Mouse (Mus musculus) frontal cortex, adult 2 months (tissue): ENCODE results near the gene Actb. TPM values are rescaled to one million over a fixed set of nuclear protein-coding genes. Genes with fewer than 3 reads are reported as not detected.
"Not testable (repeated sequence)": the region's sequence is repeated elsewhere in the genome, so short reads cannot be mapped to it uniquely, and the experiment has no call there.

Experiments used
- DNase-seq, 2 experiments: peaks; one replicate each; pipeline ENCODE4 v3.0.0; 2022; ENCODE audit warnings: low spot score in 1 of 2; ENCODE audit errors: extremely low spot score in 1 of 2
- polyA plus RNA-seq: library from polyadenylated mRNA; depleted of rRNA; stranded (reverse); fragments of >200 nt; gene quantifications from 2 replicates; pipeline ENCODE4 v1.2.3, GENCODE M21; 2012

Gene Actb
- polyA plus RNA-seq, 1 experiment, result 2,513 TPM

DNA sequence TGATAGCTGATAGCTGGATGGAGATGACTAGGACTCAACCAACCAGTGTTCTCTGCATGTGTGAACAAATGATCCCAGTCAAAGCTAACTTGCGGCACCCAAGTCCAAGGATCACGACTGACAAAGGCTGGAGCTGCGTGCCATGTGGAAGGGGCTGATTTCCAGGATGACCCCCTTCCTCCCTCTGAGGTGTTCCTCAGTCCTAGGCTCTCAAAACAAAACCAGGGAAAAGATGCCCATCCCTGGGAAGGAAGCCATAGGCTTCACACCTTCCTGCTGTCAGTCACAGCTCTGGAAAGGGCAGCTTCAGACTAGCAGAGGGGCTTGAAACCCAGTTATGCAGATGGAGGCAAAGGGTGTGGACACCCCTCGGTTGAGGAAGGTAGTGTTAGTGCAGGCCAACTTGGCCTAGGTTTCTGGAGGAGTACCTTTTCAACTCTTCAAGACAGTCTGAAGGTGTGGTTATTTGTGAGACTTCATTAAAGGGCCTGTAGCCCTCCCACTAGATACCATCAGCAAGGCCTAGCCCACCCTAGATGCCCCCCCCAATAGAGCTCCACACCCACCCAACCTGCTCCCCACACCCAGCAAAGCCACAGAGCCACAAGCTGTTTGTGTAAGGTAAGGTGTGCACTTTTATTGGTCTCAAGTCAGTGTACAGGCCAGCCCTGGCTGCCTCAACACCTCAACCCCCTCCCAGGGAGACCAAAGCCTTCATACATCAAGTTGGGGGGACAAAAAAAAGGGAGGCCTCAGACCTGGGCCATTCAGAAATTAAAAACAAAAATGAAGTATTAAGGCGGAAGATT, 3.8 kb downstream of the Actb start:
- DNase-seq, result no peak

DNA sequence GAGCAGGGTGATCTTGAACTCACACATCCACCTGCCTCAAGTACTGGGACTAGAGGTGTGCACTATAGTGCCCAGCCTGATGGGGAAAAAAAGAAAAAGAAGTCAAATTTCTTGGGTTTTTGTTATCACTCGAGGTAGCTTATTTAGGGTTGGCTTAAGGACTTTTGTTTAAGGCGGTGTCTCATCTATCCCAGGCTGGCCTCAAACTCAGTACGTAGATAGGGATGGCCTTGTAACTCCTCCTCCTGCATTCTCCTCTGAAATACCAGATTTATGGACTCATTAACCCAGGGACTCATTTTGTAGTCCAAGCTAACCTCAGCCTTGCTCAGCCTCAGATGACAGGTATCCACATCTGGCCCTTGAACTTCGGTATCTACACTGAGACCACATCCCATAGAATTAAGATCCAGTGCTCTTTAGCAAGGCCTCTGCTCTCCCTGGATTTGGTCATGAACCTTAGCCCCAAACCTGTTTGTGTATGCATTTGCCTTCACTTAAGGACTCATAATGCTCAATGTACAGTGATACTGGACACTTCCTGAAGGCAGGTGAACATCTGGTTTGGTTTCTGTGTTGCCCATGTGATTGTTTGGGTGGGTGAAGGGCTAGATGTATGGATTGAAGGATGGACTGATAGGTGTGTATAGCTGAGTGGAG, 4.6 kb downstream of the Actb start:
- no peak for DNase-seq

DNA sequence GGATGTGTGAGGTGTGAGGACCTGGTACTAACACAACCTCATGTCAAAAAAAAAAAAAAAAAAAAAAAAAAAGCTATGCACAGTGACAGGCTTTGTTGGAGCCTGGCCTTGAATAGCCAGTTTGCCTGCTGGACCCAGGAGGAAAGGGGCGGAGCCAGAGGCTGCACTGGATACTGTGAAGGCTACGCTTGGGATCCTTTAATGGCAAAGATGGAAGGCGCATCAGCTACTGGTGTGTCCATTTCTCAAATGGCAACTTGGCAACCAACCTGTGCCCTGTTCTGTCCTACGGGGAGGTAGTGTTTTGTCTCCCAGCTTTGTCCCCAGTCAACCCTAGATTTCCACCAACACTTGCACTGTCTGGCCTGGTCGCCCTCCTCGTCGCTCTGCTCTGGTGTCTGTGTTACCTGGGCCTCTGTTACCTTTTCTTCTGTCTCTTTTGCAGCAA, 5.2 kb downstream of the Actb start:
- no peak for DNase-seq

DNA sequence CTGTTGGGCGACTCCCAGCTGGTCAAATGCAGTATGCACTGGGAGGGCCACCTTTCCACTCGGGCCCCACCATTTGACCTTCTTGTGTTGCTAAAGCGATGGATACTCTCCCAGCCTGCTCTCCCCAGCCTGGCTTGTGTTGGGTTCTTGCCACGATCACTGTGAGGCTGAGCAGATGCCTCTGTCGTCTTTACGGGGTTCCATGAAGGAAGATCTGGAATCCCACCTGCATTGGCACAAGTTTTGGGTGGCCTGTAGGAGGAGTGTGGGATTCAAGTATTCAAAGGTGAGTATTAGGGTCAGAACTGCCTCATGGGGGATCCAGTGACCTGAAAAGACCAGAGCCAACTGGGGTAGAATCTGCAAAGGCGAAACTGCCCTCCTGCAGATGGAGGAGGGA, 5.9 kb downstream of the Actb start:
- DNase-seq, result no peak

DNA sequence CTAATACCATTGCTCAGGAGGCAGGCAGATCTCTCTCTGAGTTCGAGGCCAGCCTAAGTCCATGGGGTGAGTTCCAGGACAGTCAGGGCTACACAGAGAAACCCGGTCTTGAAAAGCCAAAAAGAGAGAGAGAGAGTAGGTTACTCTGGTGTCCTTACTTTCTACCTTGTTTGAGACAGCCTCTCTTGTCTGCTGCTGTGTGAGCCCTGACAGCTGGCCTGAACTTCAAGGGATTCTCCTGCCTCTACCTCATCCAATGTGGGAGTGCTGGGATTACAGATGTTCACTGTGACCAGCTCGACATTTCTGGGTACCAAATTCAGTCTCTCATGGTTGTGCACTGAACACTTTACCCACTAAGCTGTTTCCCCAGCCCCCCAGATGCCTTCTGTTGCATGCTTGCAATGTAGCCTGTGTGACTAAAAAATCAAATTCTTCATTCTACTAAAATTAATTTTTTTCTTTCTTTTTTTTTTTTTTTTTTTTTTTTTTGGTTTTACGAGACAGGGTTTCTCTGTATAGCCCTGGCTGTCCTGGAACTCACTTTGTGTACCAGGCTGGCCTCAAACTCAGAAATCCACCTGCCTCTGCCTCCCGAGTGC, 6.5 kb downstream of the Actb start:
- DNase-seq, result no peak

GRCm38 (mm10) chr5:142899057-142899601, 7.4 kb downstream of the Actb start:
- DNase-seq, result peak; percentile 79 to 82

GRCm38 (mm10) chr5:142898316-142898715, 8.2 kb downstream of the Actb start:
- DNase-seq, result no peak

- no peak for DNase-seq
Observed at GRCm38 (mm10) chr5:142897568-142898248, 8.8 kb downstream of the Actb start.

DNA sequence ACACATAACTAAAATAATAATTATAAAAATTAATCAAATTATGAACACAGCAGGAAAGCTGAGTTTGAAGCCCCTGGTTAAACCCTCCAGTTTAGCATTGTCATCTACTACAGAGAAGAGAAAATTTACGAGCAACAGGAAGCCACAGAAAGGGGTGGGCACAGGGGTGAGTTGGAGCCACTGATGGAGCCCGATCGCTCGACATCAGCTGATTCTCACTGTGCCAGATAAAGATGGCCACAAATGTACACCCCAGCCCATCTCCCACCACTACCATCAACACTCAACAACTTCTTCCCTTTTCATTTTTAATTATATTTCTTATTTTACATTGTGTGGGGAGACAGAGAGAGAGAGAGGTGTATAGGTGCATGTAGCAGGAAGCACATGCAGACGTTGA, 9.8 kb downstream of the Actb start:
- DNase-seq, result no peak

DNA sequence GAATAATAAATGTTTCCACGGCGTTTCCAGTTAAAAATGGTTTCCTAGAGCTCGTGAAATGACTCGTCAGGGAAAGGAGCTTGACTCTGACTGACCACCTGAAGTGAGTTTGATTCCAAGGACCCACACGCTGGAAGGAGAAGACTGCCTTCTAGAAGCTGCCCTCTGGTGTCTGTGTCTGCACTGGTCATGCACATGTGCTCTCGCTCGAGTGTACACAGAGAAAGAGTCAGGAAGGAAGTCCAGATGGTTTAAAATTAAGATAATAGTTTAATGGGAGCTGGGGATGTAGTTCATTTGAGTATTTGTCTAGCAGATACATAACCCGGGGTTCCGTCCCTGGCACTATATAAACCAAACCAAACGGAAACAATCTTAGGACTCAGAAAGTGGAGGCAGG, 10.4 kb downstream of the Actb start:
- no peak for DNase-seq

- peak; percentile 71 to 91 for DNase-seq
Observed at GRCm38 (mm10) chr5:142894918-142895613, 11.5 kb downstream of the Actb start, which contains the start of gene Fbxl18. Fbxl18 (minus strand) TSS chr5:142895421.

DNA sequence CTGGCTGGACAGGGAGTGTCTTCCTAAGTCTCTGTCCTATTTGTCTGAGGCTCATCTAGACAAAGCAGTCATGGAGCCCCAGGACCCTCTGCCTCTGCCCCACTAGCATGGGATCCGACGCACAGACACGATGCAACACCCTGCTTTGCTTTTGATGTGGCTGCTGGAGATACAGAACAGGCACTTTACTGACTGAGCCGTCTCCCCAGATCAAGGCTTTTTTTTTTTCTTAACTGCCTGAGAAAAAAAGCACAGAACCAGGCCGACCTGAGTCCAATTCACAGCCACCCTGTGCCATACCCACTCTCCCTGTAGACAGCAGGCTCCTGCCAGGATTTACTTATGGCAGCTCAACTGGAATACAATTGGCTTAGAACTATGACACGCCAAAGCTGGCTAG, 15.2 kb downstream of the Actb start:
- DNase-seq, result no peak

GRCm38 (mm10) chr5:142887533-142887932, 19.0 kb downstream of the Actb start:
- not testable (repeated sequence) for DNase-seq

DNA sequence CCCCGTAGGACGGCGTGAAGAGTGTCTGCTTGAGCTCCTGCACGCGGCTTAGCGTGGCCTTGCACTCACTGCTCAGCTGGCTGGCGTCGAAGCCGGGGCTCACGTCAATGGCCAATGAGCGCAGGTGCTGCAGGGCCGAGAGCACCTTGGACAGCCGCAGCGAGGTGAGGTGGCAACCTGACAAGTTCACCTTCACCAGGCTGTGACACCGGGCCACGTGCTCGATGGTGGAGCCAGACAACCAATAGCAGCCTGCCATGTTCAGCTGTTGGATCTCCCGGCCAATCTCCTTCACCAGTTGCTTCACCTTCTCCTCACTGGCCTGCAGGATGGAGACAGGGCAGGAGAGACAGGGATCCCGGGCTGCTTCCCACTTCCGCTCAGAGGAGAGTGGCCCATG, 19.8 kb downstream of the Actb start:
- no peak for DNase-seq

- DNase-seq, result no peak
Observed at GRCm38 (mm10) chr5:142886181-142886580, 20.4 kb downstream of the Actb start.

DNA sequence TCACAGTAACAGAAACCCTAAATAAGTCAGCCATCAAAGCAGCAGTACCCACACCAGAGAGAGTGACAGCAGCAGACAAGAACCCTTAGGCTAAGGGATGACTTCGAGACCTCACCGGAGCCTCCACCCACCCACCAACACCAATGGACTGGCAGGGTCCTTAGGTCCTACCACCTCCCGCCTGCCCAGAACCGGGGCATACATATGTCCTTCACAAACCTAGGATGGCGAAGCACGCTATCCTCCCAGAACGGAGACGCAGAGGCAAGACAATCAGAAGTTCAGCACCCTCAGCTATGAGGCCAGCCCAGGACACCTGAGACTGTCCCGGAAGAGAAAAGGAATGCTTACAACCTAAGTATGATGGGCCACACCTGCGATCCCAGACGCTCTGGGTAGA, 24.1 kb downstream of the Actb start:
- DNase-seq, result no peak

GRCm38 (mm10) chr5:142881936-142882335, 24.6 kb downstream of the Actb start:
- DNase-seq, result no peak

DNA sequence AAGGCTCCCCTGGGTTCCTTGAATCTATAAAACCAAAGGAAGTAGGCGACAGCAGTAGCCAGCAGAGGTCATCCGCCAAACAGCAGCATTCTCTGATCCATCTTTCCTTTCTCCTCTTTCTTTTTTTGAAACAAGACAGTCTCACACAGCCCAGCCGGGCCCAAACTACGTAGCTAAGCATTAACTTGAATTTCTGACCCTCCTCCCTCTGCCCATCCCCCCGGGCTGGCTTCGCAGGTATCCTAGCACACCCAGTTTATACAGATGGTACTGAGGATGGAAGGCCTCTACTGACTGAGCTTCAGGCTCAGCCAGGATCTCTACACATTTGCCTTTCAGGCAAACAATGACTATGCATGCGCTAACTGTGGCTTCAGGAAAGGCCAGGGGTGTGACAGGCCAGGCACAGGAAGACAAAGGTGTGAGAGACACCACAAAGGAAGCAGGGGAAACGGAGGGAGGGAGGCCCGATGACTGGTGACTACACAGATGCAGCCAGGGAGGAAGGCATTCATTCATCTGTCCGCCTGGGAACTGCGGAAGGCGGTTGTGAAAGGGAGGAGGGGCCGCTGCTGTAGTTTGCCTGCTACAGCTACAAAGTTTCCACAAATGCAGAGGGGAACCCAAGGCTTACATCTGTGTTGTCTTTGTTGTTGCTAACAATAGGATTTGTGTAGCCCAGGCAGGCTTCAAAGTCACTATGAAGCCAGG, 25.6 kb downstream of the Actb start:
- DNase-seq, result no peak

DNA sequence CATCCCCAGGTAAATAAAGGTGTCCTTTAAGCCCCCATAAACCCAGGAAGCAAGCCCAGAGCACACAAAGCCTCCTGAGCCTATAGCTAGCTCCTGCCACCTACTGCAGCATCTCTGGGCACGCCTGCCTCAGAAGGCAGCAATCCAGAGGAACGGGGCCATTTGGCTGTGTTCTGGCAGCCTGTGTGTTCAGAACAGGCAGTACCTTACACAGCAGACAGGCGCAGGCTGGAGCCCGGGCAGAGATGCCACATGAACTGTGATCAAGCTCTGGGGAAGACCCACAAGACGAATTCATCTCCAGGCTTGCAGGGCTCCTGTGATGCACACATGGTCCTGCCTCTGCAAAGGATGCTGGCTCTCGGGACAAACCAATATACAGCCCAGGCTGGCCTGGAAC, 26.3 kb downstream of the Actb start:
- DNase-seq, result peak in 1 of 2 experiments; percentile 75
